Mouse (Mus musculus): ENCODE data around the gene Gtf2f2.

DNA sequence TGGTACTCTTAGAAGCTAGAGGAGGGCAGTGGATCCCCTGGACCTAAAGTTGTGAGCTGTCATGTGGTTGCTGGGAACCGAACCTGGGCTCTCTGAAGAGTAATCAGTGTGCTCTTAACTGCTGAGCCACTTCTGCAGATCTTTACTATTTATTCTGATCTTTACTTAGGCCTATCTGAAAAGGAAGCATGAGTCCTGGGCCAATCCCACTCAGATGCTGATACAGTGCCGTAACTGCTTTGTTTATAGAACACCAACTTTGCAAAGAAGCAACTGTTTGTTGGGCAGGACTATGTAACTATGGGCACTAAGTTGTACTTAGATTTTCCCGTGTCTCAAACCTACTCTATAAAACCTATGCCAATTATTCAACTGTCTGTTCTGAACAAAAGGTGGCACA, 107.5 kb downstream of the Gtf2f2 start:
- TF ChIP-seq FLI1 (IDR thresholded peaks at IDR 0.05; ENCODE audit: low read length) (no peak), GATA1 (IDR thresholded peaks at IDR 0.05; ENCODE audit: borderline replicate concordance, low read length) (no peak)
